Mouse (Mus musculus) limb, embryonic 11.5 days (tissue): ENCODE results near the gene Mgat1. TPM values are rescaled to one million over a fixed set of nuclear protein-coding genes. Genes with fewer than 3 reads are reported as not detected.

Source experiments
- ATAC-seq: fragments of 200-750 bp; cut with Nextera tagmentation; 2 replicates; pipeline ENCODE4 v1.8.0; 2017; ENCODE audit warnings: low read depth; ENCODE audit not compliant: insufficient number of reproducible peaks, low FRiP score, low TSS enrichment
- DNase-seq: peaks from one replicate; pipeline ENCODE4 v3.0.0-alpha.2; 2015; ENCODE audit warnings: low spot score
- H3K27ac ChIP-seq: fragments of 300-500 bp; sonication (generic); replicated peaks from 2 replicates; pipeline ENCODE4 v1.5.1; 2014; ENCODE audit warnings: low read depth, mild to moderate bottlenecking, low read length
- H3K27me3 ChIP-seq: fragments of 300-500 bp; sonication (generic); 2 replicates; pipeline ENCODE4 v1.6.1; 2014; ENCODE audit warnings: mild to moderate bottlenecking, low read length, mixed read lengths; ENCODE audit not compliant: control insufficient read depth, insufficient read depth
- H3K36me3 ChIP-seq: fragments of 300-500 bp; sonication (generic); 2 replicates; pipeline ENCODE4 v1.6.1; 2014; ENCODE audit warnings: mild to moderate bottlenecking, low read length, moderate library complexity, mixed read lengths; ENCODE audit not compliant: control insufficient read depth, insufficient read depth
- H3K4me1 ChIP-seq: fragments of 300-500 bp; sonication (generic); 2 replicates; pipeline ENCODE4 v1.6.1; 2014; ENCODE audit warnings: low read length, mixed read lengths; ENCODE audit not compliant: control insufficient read depth, insufficient read depth
- H3K4me2 ChIP-seq: fragments of 300-500 bp; sonication (generic); 2 replicates; pipeline ENCODE4 v1.6.1; 2014; ENCODE audit warnings: low read depth, mild to moderate bottlenecking, moderate library complexity; ENCODE audit not compliant: severe bottlenecking
- H3K4me3 ChIP-seq: fragments of 300-500 bp; sonication (generic); 2 replicates; pipeline ENCODE4 v1.5.1; 2014; ENCODE audit warnings: low read depth, low read length
- H3K9ac ChIP-seq: fragments of 300-500 bp; sonication (generic); 2 replicates; pipeline ENCODE4 v1.6.1; 2014; ENCODE audit warnings: mild to moderate bottlenecking, low read length
- H3K9me3 ChIP-seq: fragments of 300-500 bp; sonication (generic); 2 replicates; pipeline ENCODE4 v1.6.1; 2016; ENCODE audit warnings: low read length; ENCODE audit not compliant: control insufficient read depth
- WGBS: fragments of 180-500 bp; shearing (Covaris S2); extraction: QIAGEN DNeasy Blood & Tissue Kit; methylation state at CpG from one replicate; pipeline ENCODE4 v1.1.7; 2014; 5-methylcytosine and 5-hydroxymethylcytosine counted together
- polyA plus RNA-seq: library from polyadenylated mRNA; unstranded; fragments of >200 nt; fragmentation: Nextera tagmentation; extraction: Ambion mirVana; gene quantifications from 2 replicates; pipeline ENCODE4 v1.2.1, GENCODE M21; 2014

Gene Mgat1
- polyA plus RNA-seq, 1 experiment from 2014 or later = 41.1 TPM

GRCm38 (mm10) chr11:49245176-49245575 lies 1.2 kb downstream of the Mgat1 start:
- peak overlapping the region; percentile 28 for H3K4me2 ChIP-seq
- no peaks in the 10 kb centered on the region for H3K9me3 ChIP-seq
- ATAC-seq (no peak), DNase-seq (no peak)
- no peaks in the 10 kb centered on the region for H3K36me3 ChIP-seq
- H3K27me3 ChIP-seq = no peaks in the 10 kb centered on the region
- no peak overlapping the region for H3K27ac ChIP-seq
- WGBS = 18% methylated on average over 7 of the region's 7 CpGs
- H3K9ac ChIP-seq = no peak overlapping the region
- peaks cover 15% of the 10 kb centered on the region; the same call in 1 of the 2 replicates for H3K4me1 ChIP-seq
- 0 out of 2 replicates have a peak overlapping the region, but pooled peaks have one; percentile 6 for H3K4me3 ChIP-seq

GRCm38 (mm10) chr11:49245634-49246415 lies 1.8 kb downstream of the Mgat1 start:
- DNase-seq (no peak), ATAC-seq (no peak)
- peak overlapping the region; percentile 28; the same call in 1 of the 2 replicates for H3K4me2 ChIP-seq
- H3K4me3 ChIP-seq = 0 out of 2 replicates have a peak overlapping the region, but pooled peaks have one; percentile 6
- H3K9me3 ChIP-seq = no peaks in the 10 kb centered on the region
- peaks cover 16% of the 10 kb centered on the region; the same call in 1 of the 2 replicates for H3K4me1 ChIP-seq
- H3K36me3 ChIP-seq = no peaks in the 10 kb centered on the region
- H3K27ac ChIP-seq = no peak overlapping the region
- 33% methylated on average over 12 of the region's 12 CpGs for WGBS
- H3K9ac ChIP-seq = no peak overlapping the region
- no peaks in the 10 kb centered on the region for H3K27me3 ChIP-seq

GRCm38 (mm10) chr11:49246523-49246922 lies 2.5 kb downstream of the Mgat1 start:
- DNase-seq = no peak
- no peak overlapping the region for H3K27ac ChIP-seq
- no peak overlapping the region for H3K4me3 ChIP-seq
- H3K4me2 ChIP-seq = no peak overlapping the region
- no peaks in the 10 kb centered on the region for H3K9me3 ChIP-seq
- 78% methylated on average over 4 of the region's 4 CpGs for WGBS
- H3K4me1 ChIP-seq = peaks cover 16% of the 10 kb centered on the region; the same call in 1 of the 2 replicates
- no peaks in the 10 kb centered on the region for H3K36me3 ChIP-seq
- no peak for ATAC-seq
- no peak overlapping the region for H3K9ac ChIP-seq
- H3K27me3 ChIP-seq = no peaks in the 10 kb centered on the region

GRCm38 (mm10) chr11:49247255-49247654 lies 3.3 kb downstream of the Mgat1 start:
- peak; percentile 15 for DNase-seq
- WGBS = 25% methylated on average over 2 of the region's 2 CpGs
- Histone ChIP-seq H3K9ac (no peak overlapping the region), H3K27me3 (no peaks in the 10 kb centered on the region), H3K4me3 (no peak overlapping the region), H3K36me3 (no peaks in the 10 kb centered on the region), H3K9me3 (no peaks in the 10 kb centered on the region), H3K4me1 (peaks cover 16% of the 10 kb centered on the region; the same call in 1 of the 2 replicates), H3K4me2 (no peak overlapping the region), H3K27ac (no peak overlapping the region)
- no peak for ATAC-seq

GRCm38 (mm10) chr11:49248226-49248973 lies 4.4 kb downstream of the Mgat1 start:
- DNase-seq (peak; percentile 20), ATAC-seq (no peak)
- Histone ChIP-seq H3K9ac (no peak overlapping the region), H3K27ac (no peak overlapping the region), H3K4me2 (no peak overlapping the region), H3K27me3 (no peaks in the 10 kb centered on the region), H3K4me1 (peaks cover 16% of the 10 kb centered on the region; the same call in 1 of the 2 replicates), H3K36me3 (no peaks in the 10 kb centered on the region), H3K9me3 (no peaks in the 10 kb centered on the region), H3K4me3 (no peak overlapping the region)
- WGBS = 84% methylated on average over 6 of the region's 6 CpGs

- Histone ChIP-seq H3K4me1 (peaks cover 16% of the 10 kb centered on the region; the same call in 1 of the 2 replicates), H3K9ac (no peak overlapping the region), H3K9me3 (no peaks in the 10 kb centered on the region), H3K36me3 (no peaks in the 10 kb centered on the region), H3K4me2 (no peak overlapping the region), H3K27ac (no peak overlapping the region), H3K4me3 (no peak overlapping the region), H3K27me3 (no peaks in the 10 kb centered on the region)
- DNase-seq (peak; percentile 17), ATAC-seq (no peak)
- WGBS = 81% methylated on average over 6 of the region's 6 CpGs
Measured at GRCm38 (mm10) chr11:49248974-49249700, 5.1 kb downstream of the Mgat1 start.

- no peak for DNase-seq
Measured at GRCm38 (mm10) chr11:49249811-49250421, 5.9 kb downstream of the Mgat1 start.

More at GRCm38 (mm10) chr11:49249811-49250421, 5.9 kb downstream of the Mgat1 start:
- no peaks in the 10 kb centered on the region for H3K36me3 ChIP-seq
- 0 out of 2 replicates have a peak, but pooled peaks have one; percentile 19 for ATAC-seq
- H3K4me2 ChIP-seq = peak overlapping the region; percentile 75
- H3K9ac ChIP-seq = peak overlapping the region; percentile 93
- H3K4me1 ChIP-seq = peaks cover 11% of the 10 kb centered on the region; the same call in 1 of the 2 replicates
- H3K27me3 ChIP-seq = no peaks in the 10 kb centered on the region
- no peaks in the 10 kb centered on the region for H3K9me3 ChIP-seq
- WGBS = 26% methylated on average over 10 of the region's 10 CpGs
- peak overlapping the region; percentile 83; the same call in 1 of the 2 replicates for H3K27ac ChIP-seq
- peak overlapping the region; percentile 77 for H3K4me3 ChIP-seq
